Mouse (Mus musculus) lung, adult 18-20 months (tissue): ENCODE measurements around the gene Slc35g3.
"Not testable (repeated sequence)": the region's sequence is repeated elsewhere in the genome, so short reads cannot be mapped to it uniquely, and the experiment has no call there.

Experiments used
- DNase-seq, 2 experiments: peaks; one replicate each; pipeline ENCODE4 v3.0.0; 2022; ENCODE audit warnings: mixed read lengths in 2 of 2

Slc35g3 gene

GRCm38 (mm10) chr11:69754233-69754632 lies 7.5 kb downstream of the Slc35g3 start:
- no peak for DNase-seq

DNA sequence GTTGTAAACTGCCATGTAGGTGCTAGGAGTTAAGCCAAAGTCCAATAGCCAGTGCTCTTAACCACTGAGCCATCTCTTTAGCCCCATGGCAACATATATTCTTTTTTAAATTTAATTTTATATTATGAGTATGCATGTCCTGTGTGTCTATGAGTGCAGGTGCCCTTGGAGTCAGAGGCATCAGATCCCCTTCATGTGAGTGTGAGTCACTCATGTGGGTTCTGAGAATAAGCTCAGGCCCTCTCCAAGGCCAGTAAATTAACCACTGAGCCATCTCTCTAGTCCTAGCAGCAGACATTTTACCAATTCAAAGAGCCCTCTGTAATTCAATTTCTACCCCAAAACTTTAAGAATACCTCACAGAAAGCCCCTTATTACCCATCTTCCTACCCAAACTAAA lies 9.1 kb downstream of the Slc35g3 start:
- no peak for DNase-seq

GRCm38 (mm10) chr11:69751635-69752034 lies 10.1 kb downstream of the Slc35g3 start:
- DNase-seq, result no peak

GRCm38 (mm10) chr11:69731408-69731807 lies 30.4 kb downstream of the Slc35g3 start:
- not testable (repeated sequence) for DNase-seq

DNA sequence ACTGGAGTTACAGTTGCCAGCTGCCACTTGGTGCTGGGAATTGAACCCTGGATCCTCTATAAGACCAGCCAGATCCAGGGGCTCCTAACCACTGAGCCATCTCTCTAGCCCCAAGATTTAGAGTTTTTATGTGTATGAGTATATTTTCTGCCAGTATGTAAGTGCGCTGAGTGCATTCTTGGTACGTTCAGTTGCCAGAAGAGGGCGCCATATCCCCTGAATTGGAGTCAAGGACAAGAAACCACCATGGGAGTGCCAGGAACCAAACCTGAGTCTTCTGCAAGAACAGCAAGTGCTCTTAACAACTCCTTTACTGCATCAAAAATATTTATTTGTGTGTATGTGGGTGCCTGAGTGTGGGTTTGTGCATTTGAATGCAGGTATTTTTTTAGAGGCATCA lies 32.7 kb downstream of the Slc35g3 start:
- peak; percentile 56 to 73 for DNase-seq

DNA sequence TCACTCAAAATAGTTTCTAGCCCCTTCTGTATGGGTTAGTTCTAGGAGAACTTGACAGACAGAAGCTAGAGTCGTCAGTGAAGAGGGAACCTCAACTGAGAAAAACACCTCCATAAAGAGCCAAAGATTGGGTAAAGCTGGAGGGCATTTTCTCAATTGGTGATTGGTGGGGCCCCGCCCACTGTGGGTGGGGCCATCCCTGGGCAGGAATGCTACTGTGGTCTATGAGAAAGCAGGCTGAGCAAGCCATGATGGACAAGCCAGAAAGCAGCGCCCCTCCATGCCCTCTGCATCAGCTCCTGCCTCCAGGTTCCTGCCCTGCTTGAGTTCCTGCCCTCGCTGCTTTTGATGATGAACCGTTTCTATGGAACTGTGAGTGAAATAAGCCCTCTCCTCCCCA lies 35.8 kb downstream of the Slc35g3 start:
- DNase-seq, result no peak

GRCm38 (mm10) chr11:69723074-69723473 lies 38.7 kb downstream of the Slc35g3 start:
- no peak for DNase-seq

GRCm38 (mm10) chr11:69720852-69721251 lies 40.9 kb downstream of the Slc35g3 start:
- peak; percentile 25 to 60 for DNase-seq

GRCm38 (mm10) chr11:69719423-69719822 lies 42.3 kb downstream of the Slc35g3 start:
- DNase-seq, result no peak

DNA sequence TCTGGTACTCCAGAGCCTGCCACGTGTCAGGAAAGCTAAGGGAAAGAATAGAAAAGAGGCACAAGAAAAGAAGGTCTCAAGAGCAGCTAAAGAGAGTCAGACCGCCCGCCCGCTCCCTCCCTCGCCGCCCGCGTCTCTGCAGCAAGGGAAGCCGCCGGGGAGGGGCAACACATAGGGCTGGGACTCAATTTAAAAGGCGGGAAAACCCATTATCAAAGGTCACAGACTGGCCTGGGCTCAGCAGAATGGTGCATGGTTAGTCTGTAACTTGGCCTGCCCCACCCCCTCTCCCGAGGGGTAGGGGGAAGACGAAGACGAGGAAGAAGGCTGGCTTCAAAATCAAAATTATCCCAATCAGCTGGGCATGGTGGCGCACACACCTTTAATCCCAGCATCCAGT lies 43.1 kb downstream of the Slc35g3 start:
- DNase-seq, result no peak

- no peak for DNase-seq
These were observed 44.8 kb downstream of the Slc35g3 start for GRCm38 (mm10) chr11:69716953-69717352.

- peak; percentile 55 to 73 for DNase-seq
These were observed 45.8 kb downstream of the Slc35g3 start for GRCm38 (mm10) chr11:69715929-69716328.

- DNase-seq, result peak; percentile 37 to 53
These were observed 46.3 kb downstream of the Slc35g3 start for GRCm38 (mm10) chr11:69715482-69715881.

DNA sequence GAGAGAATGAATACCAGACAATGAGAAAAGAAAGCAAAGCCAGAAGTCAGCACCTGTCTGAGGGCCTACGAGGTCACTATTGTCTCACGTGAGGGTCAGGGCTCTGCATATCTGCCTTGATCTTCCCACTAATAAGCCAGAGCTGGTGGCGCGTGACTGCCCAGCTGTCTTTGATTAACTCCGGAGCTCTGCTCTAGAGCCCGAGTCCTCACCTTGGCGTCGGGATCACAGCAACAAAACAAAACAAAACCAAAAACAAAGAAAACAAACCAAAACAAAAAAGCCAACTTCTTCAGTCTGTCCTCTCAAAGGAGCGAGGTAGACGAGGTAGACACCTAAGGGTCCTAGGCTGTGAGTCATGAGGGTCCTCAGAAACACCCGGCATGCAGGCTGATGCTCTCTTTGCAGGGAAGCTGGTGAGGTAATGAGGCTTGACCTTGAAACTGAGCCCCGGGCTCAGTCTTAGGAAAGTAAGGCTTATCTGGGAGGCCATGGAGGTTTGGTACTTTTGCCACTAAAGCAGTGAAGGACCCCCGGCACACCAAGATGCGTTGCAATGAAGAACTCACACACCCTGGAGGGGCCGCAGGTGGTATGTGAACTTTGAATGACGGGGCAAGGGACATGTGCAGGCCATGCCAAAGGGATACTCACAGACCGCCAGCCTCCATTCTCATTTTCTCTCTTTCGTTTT lies 47.0 kb downstream of the Slc35g3 start:
- DNase-seq, result no peak

GRCm38 (mm10) chr11:69712954-69713672 lies 48.7 kb downstream of the Slc35g3 start:
- no peak for DNase-seq

- DNase-seq, result no peak
These were observed 50.7 kb downstream of the Slc35g3 start for GRCm38 (mm10) chr11:69711082-69711481.

DNA sequence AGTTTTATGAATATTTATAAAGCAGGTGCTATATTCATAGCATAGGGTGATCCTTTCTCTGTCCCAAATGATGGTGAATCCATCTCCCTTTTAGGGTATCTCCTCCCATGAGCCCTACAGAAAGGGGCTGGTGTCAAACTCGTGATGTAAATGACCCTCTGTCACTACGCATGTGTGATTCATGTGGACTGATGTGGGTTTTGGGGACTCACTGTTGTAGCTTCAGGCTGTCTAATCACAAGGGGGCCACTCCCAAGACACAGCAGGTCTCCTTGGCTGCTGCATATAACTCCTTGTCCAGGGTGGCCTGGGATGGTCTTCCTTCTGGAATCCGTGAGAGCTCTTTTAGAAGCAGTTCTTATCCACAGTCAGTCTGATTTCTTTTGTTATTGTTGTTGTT lies 51.3 kb downstream of the Slc35g3 start:
- no peak for DNase-seq
